Mouse (Mus musculus): ENCODE measurements around the gene Bag2.

- TF ChIP-seq ZNF384 (IDR thresholded peaks at IDR 0.05; ENCODE audit: low read depth, low read length) (no peak), RCOR1 (IDR thresholded peaks at IDR 0.05; ENCODE audit: low read depth, low read length) (no peak), MAX (IDR thresholded peaks at IDR 0.05; ENCODE audit: low read length) (no peak), ELF1 (IDR thresholded peaks at IDR 0.05; ENCODE audit: low read depth, low read length) (no peak), EP300 (IDR thresholded peaks at IDR 0.05; ENCODE audit: low read depth in 1 of 2, low read length in 2 of 2) (no peak), USF1 (IDR thresholded peaks at IDR 0.05; ENCODE audit: low read depth, low read length) (no peak), POLR2A (IDR thresholded peaks at IDR 0.05; ENCODE audit: control insufficient read depth in 1 of 2, insufficient read depth in 1 of 2, low read depth in 1 of 2, low read length in 2 of 2, poor library complexity in 1 of 2) (no peak)
Observed at GRCm38 (mm10) chr1:33712026-33712425, 45.6 kb downstream of the Bag2 start.

All from MEL (cell line).